16 mouse cellular contexts compared by ENCODE assay signal in genomic region chr17:31606424-31606823, GRCm38 (mm10). TPM values are rescaled to one million over a fixed set of nuclear protein-coding genes. Genes with fewer than 3 reads are reported as not detected.
A peak's percentile ranks its signal among the peaks of the same experiment; 100 is the strongest.
DNase-seq lines count a peak whose midpoint lies in the region; TF ChIP-seq lines count a peak whose summit lies in the region.
"Had no signal": no experiment of that assay in that cellular context is flagged by ENCODE, and none has a peak within 500 bp of the region (broad histone marks: within the 10 kb centered on the region; RNA-seq: fewer than 3 reads in every experiment).

No protein-coding gene starts in this region.

- TF ChIP-seq CTCF in cerebellum, adult 2 months (IDR thresholded peaks at IDR 0.05; ENCODE audit: borderline replicate concordance, insufficient read depth, low read depth, low read length), result peak; percentile 27; the same call in 1 of the 2 replicates
- TF ChIP-seq CTCF in liver, adult 2 months (IDR thresholded peaks at IDR 0.05; ENCODE audit: low read depth, low read length), result peak; percentile 68
- TF ChIP-seq CTCF in testis, adult 2 months (IDR thresholded peaks at IDR 0.05; ENCODE audit: control insufficient read depth, insufficient read depth, insufficient replicate concordance, low read depth, low read length), result peak; percentile 33; the same call in 1 of the 2 replicates

- H3K4me1 ChIP-seq in cerebellum, adult 2 months (ENCODE audit: control insufficient read depth, insufficient read depth, low read length), result no peaks in the 10 kb centered on the region
- H3K4me1 ChIP-seq in liver, adult 2 months (ENCODE audit: control insufficient read depth, insufficient read depth, low read length), result peaks cover 14% of the 10 kb centered on the region
- H3K4me1 ChIP-seq in testis, adult 2 months (ENCODE audit: control insufficient read depth, insufficient read depth, low read length), result no peaks in the 10 kb centered on the region
- H3K4me1 ChIP-seq: forebrain, embryonic 10.5 days; liver, embryonic 15.5 days; neural tube, embryonic 15.5 days had no signal

- no peak for TF ChIP-seq POLR2A in cerebellum, adult 2 months (IDR thresholded peaks at IDR 0.05; ENCODE audit: borderline replicate concordance, insufficient read depth, low read length)
- no peak for TF ChIP-seq POLR2A in liver, adult 2 months (IDR thresholded peaks at IDR 0.05; ENCODE audit: extremely low read depth, insufficient read depth, low read length)
- TF ChIP-seq POLR2A in testis, adult 2 months (IDR thresholded peaks at IDR 0.05; ENCODE audit: control insufficient read depth, low read depth, low read length), result no peak

- no peak overlapping the region for H3K4me3 ChIP-seq in cerebellum, adult 2 months (replicated peaks; ENCODE audit: insufficient read depth, low read depth, low read length)
- no peak overlapping the region for H3K4me3 ChIP-seq in liver, adult 2 months (ENCODE audit: insufficient read depth, low read depth, low read length)
- no peak overlapping the region for H3K4me3 ChIP-seq in testis, adult 2 months (ENCODE audit: control insufficient read depth, low read depth, low read length)
- H3K4me3 ChIP-seq: forebrain, embryonic 10.5 days; liver, embryonic 15.5 days; neural tube, embryonic 15.5 days had no signal

- DNase-seq in cerebellum, adult 2 months, result no peak
- no peak for DNase-seq in cerebellum, postnatal 4 days (ENCODE audit: low spot score in 2 of 2)
- DNase-seq in liver, adult 2 months (ENCODE audit: extremely low read depth, low read depth, low spot score), result no peak
- DNase-seq in liver (no peak), adipocyte (ENCODE audit: low spot score) (no peak)
- DNase-seq in testis, postnatal 10 days (ENCODE audit: low spot score), result no peak
- DNase-seq in urinary bladder, postnatal 14 days (ENCODE audit: low spot score), result no peak
- DNase-seq: adrenal gland, adult 2 months; cerebellum, adult 9-11 months; heart, adult 11 months; kidney, adult 8-10 months had no signal

- H3K27ac ChIP-seq in cerebellum, adult 2 months (ENCODE audit: insufficient read depth, low read length), result no peak overlapping the region
- peak overlapping the region; percentile 62 for H3K27ac ChIP-seq in liver, adult 2 months (replicated peaks; ENCODE audit: insufficient read depth, low read depth, low read length)
- H3K27ac ChIP-seq in testis, adult 2 months (ENCODE audit: control insufficient read depth, insufficient read depth, low read depth, low read length), result no peak overlapping the region
- H3K27ac ChIP-seq: forebrain, embryonic 10.5 days; hindbrain, embryonic 14.5 days; liver, embryonic 15.5 days; neural tube, embryonic 15.5 days had no signal

- 81% methylated on average over 7 of the region's 7 CpGs for WGBS in cerebellum, adult 2 months
- WGBS in liver, adult 2 months, result 86% methylated on average over 7 of the region's 7 CpGs

- no peak overlapping the region for H3K9ac ChIP-seq in liver, adult 2 months (ENCODE audit: low read depth, low read length)
- H3K9ac ChIP-seq: hindbrain, embryonic 14.5 days; liver, embryonic 15.5 days; neural tube, embryonic 15.5 days had no signal

- no peaks in the 10 kb centered on the region for H3K79me2 ChIP-seq in liver, adult 2 months (ENCODE audit: control insufficient read depth, insufficient read depth, low read length)

- H3K36me3 ChIP-seq in liver, adult 2 months (ENCODE audit: control insufficient read depth, insufficient read depth, low read length), result 0 out of 2 replicates have a peak, but pooled peaks cover 3% of the 10 kb centered on the region
- H3K36me3 ChIP-seq in testis, adult 2 months (ENCODE audit: control insufficient read depth, insufficient read depth, low read length), result peaks cover 1% of the 10 kb centered on the region

- no peaks in the 10 kb centered on the region for H3K27me3 ChIP-seq in cerebellum, adult 2 months (ENCODE audit: control insufficient read depth, insufficient read depth, low read length)
- no peaks in the 10 kb centered on the region for H3K27me3 ChIP-seq in liver, adult 2 months (ENCODE audit: control insufficient read depth, insufficient read depth, low read length)
- H3K27me3 ChIP-seq in testis, adult 2 months (ENCODE audit: control insufficient read depth, insufficient read depth, low read length), result no peaks in the 10 kb centered on the region
- H3K27me3 ChIP-seq: liver, embryonic 15.5 days; neural tube, embryonic 15.5 days had no signal

RNA-seq across cellular contexts. Expression of gene Cbs, which starts 30.6 kb away (rescaled TPM):
- polyA plus RNA-seq in cerebellum, adult 2 months (2012; rRNA removed), result 33.9 and 34.8 TPM in 2 replicates
- total RNA-seq in liver, adult 2 months (2014; rRNA removed), result 236 and 490 TPM in 2 replicates
- 782 and 968 TPM in 2 replicates for polyA plus RNA-seq in liver, adult 2 months (2012; rRNA removed)
- 0.58 and 8.2 TPM in 2 replicates for polyA plus RNA-seq in testis, adult 2 months (2012; rRNA removed)

RNA-seq across cellular contexts. Expression of gene Pknox1, which starts 41.9 kb away (rescaled TPM):
- 23.2 TPM in 2 replicates for polyA plus RNA-seq in cerebellum, adult 2 months (2012; rRNA removed)
- total RNA-seq in liver, adult 2 months (2014; rRNA removed), result 10.3 and 14.0 TPM in 2 replicates
- 10.7 and 15.5 TPM in 2 replicates for polyA plus RNA-seq in liver, adult 2 months (2012; rRNA removed)
- 53.9 and 55.7 TPM in 2 replicates for polyA plus RNA-seq in testis, adult 2 months (2012; rRNA removed)

RNA-seq across cellular contexts. Expression of gene U2af1, which starts 52.3 kb away (rescaled TPM):
- polyA plus RNA-seq in cerebellum, adult 2 months (2012; rRNA removed), result 177 and 184 TPM in 2 replicates
- total RNA-seq in liver, adult 2 months (2014; rRNA removed), result 53.5 and 57.1 TPM in 2 replicates
- polyA plus RNA-seq in liver, adult 2 months (2012; rRNA removed), result 40.4 and 42.7 TPM in 2 replicates
- 33.2 and 39.6 TPM in 2 replicates for polyA plus RNA-seq in testis, adult 2 months (2012; rRNA removed)

Comparison
In these comparisons a context has a peak if more than half of its experiments do, and no peak if none do; other contexts are left out.
1. RNA of gene Cbs, which starts 30.6 kb away (polyA plus RNA-seq): 782 to 968 TPM in liver, adult 2 months; 33.9 to 34.8 TPM in cerebellum, adult 2 months and 0.58 to 8.2 TPM in testis, adult 2 months; every median in the first group is over 10 times any median in the second.
2. Peak in every context shown above with its lines, with median percentiles within 50 percentile points of each other: CTCF ChIP-seq.